Mouse (Mus musculus) midbrain, embryonic 11.5 days (tissue): Measurements from ENCODE around the gene Tex38. TPM values are rescaled to one million over a fixed set of nuclear protein-coding genes. Genes with fewer than 3 reads are reported as not detected.

ENCODE experiments used
- ATAC-seq: fragments of 200-750 bp; cut with Nextera tagmentation; 2 replicates; pipeline ENCODE4 v1.8.0; 2017; ENCODE audit warnings: moderate TSS enrichment, moderate library complexity; ENCODE audit not compliant: low FRiP score
- DNase-seq: peaks from one replicate; pipeline ENCODE4 v3.0.0; 2015; ENCODE audit warnings: low spot score; ENCODE audit errors: missing footprints
- H3K27ac ChIP-seq: fragments of 300-500 bp; sonication (generic); 2 replicates; pipeline ENCODE4 v1.5.1; 2014; ENCODE audit warnings: low read depth, low read length
- H3K27me3 ChIP-seq: fragments of 300-500 bp; sonication (generic); 2 replicates; pipeline ENCODE4 v1.6.1; 2014; ENCODE audit warnings: mild to moderate bottlenecking, low read length, moderate library complexity, mixed read lengths; ENCODE audit not compliant: control insufficient read depth, insufficient read depth
- H3K36me3 ChIP-seq: fragments of 300-500 bp; sonication (generic); 2 replicates; pipeline ENCODE4 v1.6.1; 2014; ENCODE audit warnings: mild to moderate bottlenecking, low read length, moderate library complexity, mixed read lengths; ENCODE audit not compliant: control insufficient read depth, insufficient read depth
- H3K4me1 ChIP-seq: fragments of 300-500 bp; sonication (generic); 2 replicates; pipeline ENCODE4 v1.6.1; 2014; ENCODE audit warnings: low read length; ENCODE audit not compliant: control insufficient read depth, insufficient read depth
- H3K4me2 ChIP-seq: fragments of 300-500 bp; sonication (generic); 2 replicates; pipeline ENCODE4 v1.6.1; 2014; ENCODE audit warnings: mild to moderate bottlenecking, moderate library complexity
- H3K4me3 ChIP-seq: fragments of 300-500 bp; sonication (generic); 2 replicates; pipeline ENCODE4 v1.5.1; 2014; ENCODE audit warnings: low read depth, low read length
- H3K9ac ChIP-seq: fragments of 300-500 bp; sonication (generic); 2 replicates; pipeline ENCODE4 v1.6.1; 2014; ENCODE audit warnings: low read length
- H3K9me3 ChIP-seq: fragments of 300-500 bp; sonication (generic); 2 replicates; pipeline ENCODE4 v1.6.1; 2016; ENCODE audit warnings: low read length; ENCODE audit not compliant: control insufficient read depth
- WGBS: fragments of 180-500 bp; shearing (Covaris S2); extraction: QIAGEN DNeasy Blood & Tissue Kit; methylation state at CpG from one replicate; pipeline ENCODE4 v1.1.7; 2014; 5-methylcytosine and 5-hydroxymethylcytosine counted together
- polyA plus RNA-seq: library from polyadenylated mRNA; unstranded; fragments of >200 nt; fragmentation: Nextera tagmentation; extraction: Ambion mirVana; gene quantifications from 2 replicates; pipeline ENCODE4 v1.2.1, GENCODE M21; 2014

Tex38 gene
- polyA plus RNA-seq, 1 experiment from 2014 or later, result not detected

GRCm38 (mm10) chr4:115754851-115755250, 26.0 kb downstream of the Tex38 start:
- WGBS, result 98% methylated on average over 1 of the region's 1 CpGs
- Histone ChIP-seq H3K4me1 (no peaks in the 10 kb centered on the region), H3K27ac (no peak overlapping the region)

GRCm38 (mm10) chr4:115754101-115754500, 26.7 kb downstream of the Tex38 start:
- Histone ChIP-seq H3K4me3 (no peak overlapping the region), H3K4me2 (no peak overlapping the region), H3K27ac (no peak overlapping the region), H3K9me3 (no peaks in the 10 kb centered on the region), H3K27me3 (no peaks in the 10 kb centered on the region), H3K9ac (no peak overlapping the region), H3K4me1 (no peaks in the 10 kb centered on the region), H3K36me3 (peaks cover 2% of the 10 kb centered on the region; the same call in 1 of the 2 replicates)
- ATAC-seq (no peak), DNase-seq (peak; percentile 59)
- WGBS, result 93% methylated on average over 3 of the region's 3 CpGs

More at GRCm38 (mm10) chr4:115754851-115755250, 26.0 kb downstream of the Tex38 start:
- DNase-seq, result peak; percentile 62
- ATAC-seq, result no peak
- Histone ChIP-seq H3K9me3 (no peaks in the 10 kb centered on the region), H3K4me3 (no peak overlapping the region), H3K9ac (no peak overlapping the region), H3K36me3 (peaks cover 2% of the 10 kb centered on the region; the same call in 1 of the 2 replicates), H3K27me3 (no peaks in the 10 kb centered on the region), H3K4me2 (no peak overlapping the region)

- DNase-seq, result peak; percentile 26
- Histone ChIP-seq H3K27ac (no peak overlapping the region), H3K36me3 (peaks cover 2% of the 10 kb centered on the region; the same call in 1 of the 2 replicates), H3K9ac (no peak overlapping the region), H3K27me3 (no peaks in the 10 kb centered on the region), H3K9me3 (no peaks in the 10 kb centered on the region), H3K4me3 (no peak overlapping the region), H3K4me1 (no peaks in the 10 kb centered on the region), H3K4me2 (no peak overlapping the region)
- no peak for ATAC-seq
- 84% methylated on average over 1 of the region's 1 CpGs for WGBS
Observed at GRCm38 (mm10) chr4:115749336-115749735, 31.5 kb downstream of the Tex38 start.

GRCm38 (mm10) chr4:115748181-115748580, 32.6 kb downstream of the Tex38 start:
- Histone ChIP-seq H3K4me1 (no peaks in the 10 kb centered on the region), H3K4me2 (no peak overlapping the region), H3K27ac (no peak overlapping the region), H3K9ac (no peak overlapping the region), H3K9me3 (no peaks in the 10 kb centered on the region), H3K36me3 (peaks cover 2% of the 10 kb centered on the region; the same call in 1 of the 2 replicates), H3K4me3 (no peak overlapping the region), H3K27me3 (no peaks in the 10 kb centered on the region)
- ATAC-seq (no peak), DNase-seq (no peak)
- 77% methylated on average over 1 of the region's 1 CpGs for WGBS

- Histone ChIP-seq H3K27ac (no peak overlapping the region), H3K27me3 (no peaks in the 10 kb centered on the region), H3K9ac (no peak overlapping the region), H3K4me1 (peaks cover 13% of the 10 kb centered on the region), H3K4me3 (no peak overlapping the region), H3K36me3 (no peaks in the 10 kb centered on the region), H3K4me2 (no peak overlapping the region), H3K9me3 (no peaks in the 10 kb centered on the region)
- ATAC-seq, result no peak
- 87% methylated on average over 4 of the region's 4 CpGs for WGBS
- no peak for DNase-seq
Observed at GRCm38 (mm10) chr4:115743096-115743495, 37.7 kb downstream of the Tex38 start.

GRCm38 (mm10) chr4:115742658-115743057, 38.2 kb downstream of the Tex38 start:
- ATAC-seq (no peak), DNase-seq (peak; percentile 51)

GRCm38 (mm10) chr4:115738481-115738985, 42.3 kb downstream of the Tex38 start:
- peak; percentile 64 for DNase-seq
- no peak for ATAC-seq
- H3K27me3 ChIP-seq, result no peaks in the 10 kb centered on the region
- H3K36me3 ChIP-seq, result no peaks in the 10 kb centered on the region
- H3K9me3 ChIP-seq, result no peaks in the 10 kb centered on the region
- peaks cover 14% of the 10 kb centered on the region for H3K4me1 ChIP-seq
- 50% methylated on average over 13 of the region's 13 CpGs for WGBS
- peak overlapping the region; percentile 84 for H3K4me3 ChIP-seq
- H3K9ac ChIP-seq, result peak overlapping the region; percentile 85
- peak overlapping the region; percentile 84 for H3K4me2 ChIP-seq
- no peak overlapping the region for H3K27ac ChIP-seq

More at GRCm38 (mm10) chr4:115742658-115743057, 38.2 kb downstream of the Tex38 start:
- Histone ChIP-seq H3K4me1 (peaks cover 14% of the 10 kb centered on the region), H3K4me3 (no peak overlapping the region), H3K36me3 (no peaks in the 10 kb centered on the region), H3K4me2 (no peak overlapping the region), H3K9ac (no peak overlapping the region), H3K9me3 (no peaks in the 10 kb centered on the region), H3K27me3 (no peaks in the 10 kb centered on the region), H3K27ac (no peak overlapping the region)

GRCm38 (mm10) chr4:115737551-115738041, 43.2 kb downstream of the Tex38 start, which contains the start of gene Efcab14:
Gene Efcab14, plus strand, starts transcription at chr4:115737744.
- no peaks in the 10 kb centered on the region for H3K27me3 ChIP-seq
- peak within 1 kb of the TSS; percentile 78 for H3K27ac ChIP-seq
- H3K9me3 ChIP-seq, result no peaks in the 10 kb centered on the region
- DNase-seq (peak; percentile 100), ATAC-seq (peak; percentile 100)
- H3K4me3 ChIP-seq, result peak within 1 kb of the TSS; percentile 84
- peaks cover 14% of the 10 kb centered on the region for H3K4me1 ChIP-seq
- no peaks in the 10 kb centered on the region for H3K36me3 ChIP-seq
- peak within 1 kb of the TSS; percentile 85 for H3K9ac ChIP-seq
- 0% methylated on average over 45 of the region's 45 CpGs for WGBS
- peak within 1 kb of the TSS; percentile 84 for H3K4me2 ChIP-seq

- Histone ChIP-seq H3K4me1 (peaks cover 14% of the 10 kb centered on the region), H3K4me2 (no peak overlapping the region), H3K9ac (no peak overlapping the region), H3K27me3 (no peaks in the 10 kb centered on the region), H3K9me3 (no peaks in the 10 kb centered on the region), H3K36me3 (no peaks in the 10 kb centered on the region), H3K27ac (no peak overlapping the region), H3K4me3 (no peak overlapping the region)
- 77% methylated on average over 4 of the region's 4 CpGs for WGBS
- DNase-seq (no peak), ATAC-seq (no peak)
Observed at GRCm38 (mm10) chr4:115734867-115735266, 46.0 kb downstream of the Tex38 start.
